Mouse (Mus musculus): ENCODE results near the gene Gm42688. TPM values are rescaled to one million over a fixed set of nuclear protein-coding genes. Genes with fewer than 3 reads are reported as not detected.
"Not testable (repeated sequence)": the region's sequence is repeated elsewhere in the genome, so short reads cannot be mapped to it uniquely, and the experiment has no call there.

Gm42688 gene
- total RNA-seq, 4 experiments from 2014 or later, result 0.57 to 1.9 (median 1.2) TPM

GRCm38 (mm10) chr6:83138056-83138455, 36.6 kb downstream of the Gm42688 start:
- no peak for DNase-seq (ENCODE audit: low spot score)

GRCm38 (mm10) chr6:83140044-83140443, 38.6 kb downstream of the Gm42688 start:
- DNase-seq (ENCODE audit: low spot score), result no peak

- no peak for DNase-seq (ENCODE audit: low spot score)
These were observed 40.2 kb downstream of the Gm42688 start for GRCm38 (mm10) chr6:83141636-83142035.

GRCm38 (mm10) chr6:83142211-83142731, 40.9 kb downstream of the Gm42688 start:
- DNase-seq (ENCODE audit: low spot score), result no peak

- no peak for DNase-seq (ENCODE audit: low spot score)
These were observed 41.5 kb downstream of the Gm42688 start for GRCm38 (mm10) chr6:83142886-83143285.

- DNase-seq (ENCODE audit: low spot score), result no peak
These were observed 43.8 kb downstream of the Gm42688 start for GRCm38 (mm10) chr6:83145209-83145608.

GRCm38 (mm10) chr6:83145805-83146204, 44.4 kb downstream of the Gm42688 start:
- no peak for DNase-seq (ENCODE audit: low spot score)

GRCm38 (mm10) chr6:83147280-83147679, 45.9 kb downstream of the Gm42688 start:
- no peak for DNase-seq (ENCODE audit: low spot score)

GRCm38 (mm10) chr6:83151721-83152120, 50.3 kb downstream of the Gm42688 start:
- DNase-seq (ENCODE audit: low spot score), result no peak

- DNase-seq (ENCODE audit: low spot score), result no peak
These were observed 51.6 kb downstream of the Gm42688 start for GRCm38 (mm10) chr6:83153038-83153437.

GRCm38 (mm10) chr6:83153485-83153884, 52.1 kb downstream of the Gm42688 start:
- DNase-seq (ENCODE audit: low spot score), result no peak

- DNase-seq (ENCODE audit: low spot score), result no peak
These were observed 54.3 kb downstream of the Gm42688 start for GRCm38 (mm10) chr6:83155552-83156238.

- DNase-seq (ENCODE audit: low spot score), result no peak
These were observed 54.9 kb downstream of the Gm42688 start, which contains the start of the genes Wdr54 and 1700003E16Rik for GRCm38 (mm10) chr6:83156259-83156684. TSS of gene Wdr54 (minus strand) at chr6:83156397. TSS of gene 1700003E16Rik (plus strand) at chr6:83156404.

- not testable (repeated sequence) for DNase-seq (ENCODE audit: low spot score)
These were observed 58.0 kb downstream of the Gm42688 start for GRCm38 (mm10) chr6:83159456-83159855.

Small RNA genes within 50 kb of the gene (microRNA-seq; reads per million reads assigned to microRNA genes)
- not detected for gene Mir3470a

Other genes with a start within 250 kb of the Gm42688 start
- gene Sema4f, start 161.8 kb upstream of the Gm42688 start, total RNA-seq (2022), result under 1 TPM in 3 of 4 experiments, not detected in 1; 0.17 to 0.31 (median 0.22) TPM
- gene M1ap, start 154.7 kb upstream of the Gm42688 start, total RNA-seq (2022), result not detected
- gene Dok1, start 68.1 kb upstream of the Gm42688 start, total RNA-seq (2022), result 1 to 10 TPM; 1.9 to 2.2 (median 2.0) TPM
- gene Loxl3, start 67.4 kb upstream of the Gm42688 start, total RNA-seq (2022), result 1 to 10 TPM; 1.7 to 2.6 (median 2.0) TPM
- gene Aup1, start 47.1 kb upstream of the Gm42688 start, total RNA-seq (2022), result 10 to 100 TPM; 63.1 to 78.6 (median 72.3) TPM
- 10 to 100 TPM; 33.9 to 37.7 (median 34.7) TPM for gene Htra2, start 46.3 kb upstream of the Gm42688 start, total RNA-seq (2022)
- 1 to 10 TPM in 1 of 4 experiments, under 1 TPM in 3; 0.55 to 1.4 (median 0.84) TPM for gene Dqx1, start 43.8 kb upstream of the Gm42688 start, total RNA-seq (2022)
- under 1 TPM in 1 of 4 experiments, not detected in 3; 0.16 TPM for gene Tlx2, start 31.3 kb upstream of the Gm42688 start, total RNA-seq (2022)
- gene Pcgf1, start 23.7 kb upstream of the Gm42688 start, total RNA-seq (2022), result 1 to 10 TPM; 7.6 to 9.8 (median 8.5) TPM
- gene Lbx2, start 15.2 kb upstream of the Gm42688 start, total RNA-seq (2022), result 1 to 10 TPM in 3 of 4 experiments, under 1 TPM in 1; 0.90 to 2.9 (median 1.3) TPM
- gene Ccdc142, start within 50 bp of the Gm42688 start, total RNA-seq (2022), result 1 to 10 TPM in 3 of 4 experiments, under 1 TPM in 1; 0.72 to 2.8 (median 1.3) TPM
- 100 to 1,000 TPM; 132 to 143 (median 140) TPM for gene Mrpl53, start 7.4 kb downstream of the Gm42688 start, total RNA-seq (2022)
- gene Mogs, start 13.9 kb downstream of the Gm42688 start, total RNA-seq (2022), result 10 to 100 TPM in 1 of 4 experiments, 1 to 10 TPM in 3; 6.0 to 10.3 (median 8.0) TPM
- gene Wbp1, start 19.9 kb downstream of the Gm42688 start, total RNA-seq (2022), result 10 to 100 TPM; 75.5 to 91.1 (median 82.0) TPM
- 10 to 100 TPM; 11.3 to 19.5 (median 15.3) TPM for gene Ino80b, start 23.8 kb downstream of the Gm42688 start, total RNA-seq (2022)
- gene Rtkn, start 33.8 kb downstream of the Gm42688 start, total RNA-seq (2022), result 1 to 10 TPM; 4.8 to 5.4 (median 5.3) TPM
- 1 to 10 TPM; 2.1 to 2.6 (median 2.4) TPM for gene Wdr54, start 54.8 kb downstream of the Gm42688 start, total RNA-seq (2022)
- under 1 TPM; 0.16 to 0.41 (median 0.18) TPM for gene 1700003E16Rik, start 54.8 kb downstream of the Gm42688 start, total RNA-seq (2022)
- gene Dctn1, start 64.3 kb downstream of the Gm42688 start, total RNA-seq (2022), result 100 to 1,000 TPM; 120 to 137 (median 134) TPM
- not detected for gene Slc4a5, start 118.2 kb downstream of the Gm42688 start, total RNA-seq (2022)
- 1 to 10 TPM; 1.0 to 2.2 (median 1.9) TPM for gene Mthfd2, start 224.3 kb downstream of the Gm42688 start, total RNA-seq (2022)
- gene Mob1a, start 224.4 kb downstream of the Gm42688 start, total RNA-seq (2022), result 10 to 100 TPM; 15.5 to 28.4 (median 20.2) TPM
- 100 to 1,000 TPM; 295 to 417 (median 378) TPM for gene Bola3, start 247.5 kb downstream of the Gm42688 start, total RNA-seq (2022)